Mouse (Mus musculus): ENCODE data around the gene Gm3269. TPM values are rescaled to one million over a fixed set of nuclear protein-coding genes. Genes with fewer than 3 reads are reported as not detected.

Gene Gm3269
- not detected in 2 replicates for total RNA-seq (2023)

GRCm38 (mm10) chr14:4837806-4838205 is at the start of gene Gm3269:
Gene Gm3269 (plus strand): TSS chr14:4838106.

DNA sequence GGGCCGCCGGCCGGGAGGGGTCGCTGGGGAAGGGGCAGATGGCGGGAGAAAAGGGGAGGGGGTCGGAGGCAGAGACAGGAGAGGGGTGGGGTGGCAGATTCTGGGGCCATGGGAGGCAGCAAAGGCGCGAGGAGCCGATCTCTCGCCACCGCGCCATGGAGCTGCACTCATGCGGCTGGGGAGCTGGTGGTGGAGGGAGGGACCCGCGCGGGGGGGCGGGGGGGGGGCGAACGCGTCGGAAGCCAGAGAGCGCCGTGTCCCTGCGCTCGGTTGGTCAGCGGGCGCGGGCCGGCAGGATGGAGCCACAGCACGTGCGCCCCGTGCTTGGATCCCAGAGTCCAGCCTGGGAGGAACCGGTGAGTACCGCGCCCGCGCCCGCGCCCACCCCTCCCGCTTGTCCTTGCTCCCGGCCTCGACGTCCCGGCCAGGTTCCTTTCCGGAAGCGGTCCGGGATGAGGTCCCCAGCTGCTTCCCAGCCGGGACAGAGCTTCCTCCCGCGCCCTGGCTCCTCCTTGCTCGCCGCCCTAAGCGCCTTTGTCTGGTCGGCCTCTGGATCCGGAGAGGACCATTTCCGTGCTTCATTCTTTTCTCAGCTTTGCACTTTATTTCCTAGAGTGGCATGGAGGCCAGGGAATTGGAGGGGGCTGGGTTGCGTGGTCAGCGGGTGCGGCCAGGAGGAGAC is 17.5 kb downstream of the Gm3269 start, which contains the start of gene Gm3264:
Gene Gm3264, plus strand, starts transcription at position 278 of the 682 bp plus-strand sequence.

DNA sequence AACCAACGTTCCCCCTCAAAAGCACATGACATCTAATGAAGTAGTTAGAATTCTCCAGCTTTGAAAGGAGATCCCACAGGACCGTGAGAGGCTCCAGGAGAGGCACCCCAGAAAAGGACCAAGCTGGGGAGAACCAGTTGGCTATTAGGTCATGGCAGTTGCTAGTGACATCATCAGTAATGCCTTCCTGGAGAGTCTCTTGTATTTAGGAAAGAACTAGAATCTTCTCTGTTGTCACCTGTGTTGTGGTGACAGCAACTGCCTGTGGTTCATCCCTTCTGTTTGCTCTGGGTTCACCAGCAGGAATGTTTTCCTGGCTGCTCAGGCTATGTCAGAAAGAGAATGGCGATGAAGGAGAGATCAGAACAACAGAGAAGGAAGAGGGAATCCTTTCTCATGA is 54.2 kb downstream of the Gm3269 start, which contains the start of gene Gm3278:
Gene Gm3278, plus strand, starts transcription at position 301 of the 400 bp plus-strand sequence.

Other genes with a start within 250 kb of the Gm3269 start
- not detected in 2 replicates for gene Gm8159, start 205.8 kb upstream of the Gm3269 start, total RNA-seq (2023)
- gene Gm3239, start 173.9 kb upstream of the Gm3269 start, total RNA-seq (2023), result not detected in 2 replicates
- gene Gm7876, start 128.9 kb upstream of the Gm3269 start, total RNA-seq (2023), result not detected in 2 replicates
- not detected in 2 replicates for gene Gm3252, start 111.3 kb upstream of the Gm3269 start, total RNA-seq (2023)
- not detected in 2 replicates for gene Gm9602, start 61.8 kb upstream of the Gm3269 start, total RNA-seq (2023)
- gene Gm3264, start 17.5 kb downstream of the Gm3269 start, total RNA-seq (2023), result not detected in 2 replicates
- not detected in 2 replicates for gene Gm3278, start 54.3 kb downstream of the Gm3269 start, total RNA-seq (2023)
- not detected in 2 replicates for gene Gm8297, start 145.8 kb downstream of the Gm3269 start, total RNA-seq (2023)
- gene Gm3298, start 177.8 kb downstream of the Gm3269 start, total RNA-seq (2023), result not detected in 2 replicates
- gene 4930555G01Rik, start 212.5 kb downstream of the Gm3269 start, total RNA-seq (2023), result not detected in 2 replicates
- not detected in 2 replicates for gene Gm8281, start 232.9 kb downstream of the Gm3269 start, total RNA-seq (2023)